Mouse (Mus musculus): Measurements from ENCODE around the gene Lif.

GRCm38 (mm10) chr11:4229841-4230240 is 27.5 kb upstream of the Lif start:
- TF ChIP-seq CTCF (IDR thresholded peaks at IDR 0.05; ENCODE audit: extremely low read depth, insufficient read depth, insufficient read length, insufficient replicate concordance) (no peak), POLR2A (IDR thresholded peaks at IDR 0.05; ENCODE audit: low read depth, low read length) (no peak)
